Mouse (Mus musculus) right cerebral cortex, postnatal 4 days (tissue): ENCODE results near the gene Plagl1.
"Not testable (repeated sequence)": the region's sequence is repeated elsewhere in the genome, so short reads cannot be mapped to it uniquely, and the experiment has no call there.

Source experiments
- DNase-seq: peaks from one replicate; pipeline ENCODE4 v3.0.0-alpha.2; 2022

The Plagl1 gene

GRCm38 (mm10) chr10:13060021-13060668 is at the start of gene Plagl1:
Gene Plagl1 (plus strand): TSS chr10:13060504.
- DNase-seq: no peak

DNA sequence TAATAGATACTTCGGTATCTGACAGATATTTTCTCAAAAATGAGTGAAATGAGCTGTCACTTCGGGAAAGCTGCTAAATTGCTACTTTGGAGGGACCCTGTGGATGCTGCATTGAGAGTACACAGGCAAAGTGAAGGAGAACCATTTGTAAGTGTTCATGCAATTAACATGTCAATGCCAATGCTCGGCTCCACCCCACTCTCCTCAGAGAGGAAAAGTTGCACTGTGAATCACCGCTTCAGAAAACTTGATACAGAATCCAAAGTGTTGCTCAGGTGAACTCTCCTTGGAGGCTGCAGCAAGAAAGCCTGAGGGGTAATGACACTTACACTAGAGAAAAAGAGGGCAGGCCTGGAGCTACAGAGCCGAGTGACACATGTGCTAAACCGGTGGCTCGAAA is 46.3 kb upstream of the Plagl1 start:
- DNase-seq: no peak

DNA sequence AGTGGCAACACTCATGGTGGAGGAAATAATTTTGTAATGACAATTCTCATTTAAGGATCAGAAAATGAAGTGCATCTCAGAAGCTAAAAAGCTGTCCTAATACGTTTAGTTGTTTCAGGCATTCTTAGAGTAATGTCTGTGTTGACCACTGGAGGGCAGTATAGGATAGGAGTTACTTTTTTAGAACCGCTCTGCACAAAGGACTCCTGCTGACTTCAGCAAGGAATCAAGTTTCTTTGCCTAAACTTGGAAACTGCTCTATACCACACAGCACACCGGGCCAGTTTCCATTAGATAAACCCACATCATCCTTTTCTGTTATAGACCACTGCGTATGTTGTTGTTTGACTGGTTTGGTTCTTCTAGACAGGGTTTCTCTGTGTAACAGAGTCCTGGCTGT is 43.7 kb upstream of the Plagl1 start:
- DNase-seq: peak; percentile 34

DNA sequence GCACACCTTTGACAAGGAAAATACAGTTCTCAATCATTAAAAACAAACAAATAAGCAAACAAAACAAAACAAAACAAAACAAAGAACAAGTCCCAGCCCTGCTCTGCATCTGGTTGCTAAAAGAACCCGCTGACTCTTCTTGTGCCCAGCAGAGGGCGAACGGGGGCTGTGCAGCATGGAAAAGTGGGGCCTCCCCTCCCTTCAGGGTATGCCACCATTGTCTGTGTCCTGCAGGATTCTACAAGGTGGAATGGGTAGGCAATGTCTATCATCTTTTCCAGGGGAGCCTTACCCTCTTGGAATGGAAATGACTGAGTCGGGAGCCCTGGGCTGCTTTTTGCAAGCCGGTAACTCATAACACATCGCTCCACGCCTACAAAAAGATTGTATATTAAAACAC is 41.8 kb upstream of the Plagl1 start:
- DNase-seq: peak; percentile 46

GRCm38 (mm10) chr10:13019026-13019425 is 41.3 kb upstream of the Plagl1 start:
- DNase-seq: no peak

DNA sequence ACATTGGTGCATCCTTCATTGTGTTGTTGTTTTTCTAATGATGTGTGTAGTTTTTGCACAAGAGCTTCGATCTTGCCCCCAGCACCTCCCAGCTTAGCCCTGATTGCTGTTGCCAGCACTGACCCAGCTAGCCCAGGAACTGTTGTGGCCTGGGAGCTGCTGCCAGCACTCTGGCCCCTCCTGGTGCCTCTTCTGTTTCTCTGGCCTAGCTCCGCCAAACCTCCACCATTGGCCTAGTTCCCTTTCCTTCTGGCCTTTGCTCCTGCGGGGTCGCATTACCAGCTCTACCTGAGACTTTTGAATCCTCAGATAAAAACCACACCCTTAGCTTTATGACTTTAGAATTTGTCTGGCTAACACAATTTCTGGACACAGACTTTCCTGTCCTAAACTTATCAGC is 38.2 kb upstream of the Plagl1 start:
- no peak for DNase-seq

DNA sequence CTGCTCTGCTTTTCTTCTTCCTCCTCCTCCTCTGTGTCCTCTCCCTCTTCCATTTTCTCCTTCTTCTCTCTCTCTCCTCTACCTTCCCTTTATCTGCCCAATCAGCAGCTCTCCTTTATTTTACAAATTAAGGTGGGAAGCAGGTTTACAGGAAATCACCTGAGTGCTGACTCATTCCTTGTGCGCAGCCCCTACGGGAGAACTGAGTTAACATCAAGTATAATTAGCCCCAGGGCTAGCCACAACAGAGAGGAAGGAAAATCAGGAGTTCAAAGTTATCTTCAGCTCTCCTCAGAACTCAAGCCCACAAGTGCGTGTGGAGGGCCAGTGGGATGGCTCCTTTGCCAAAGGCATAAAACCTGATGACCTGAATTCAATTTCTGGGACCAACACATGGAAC is 36.3 kb upstream of the Plagl1 start:
- DNase-seq: not testable (repeated sequence)

- DNase-seq: no peak
Observed at GRCm38 (mm10) chr10:13027702-13028101, 32.6 kb upstream of the Plagl1 start.

DNA sequence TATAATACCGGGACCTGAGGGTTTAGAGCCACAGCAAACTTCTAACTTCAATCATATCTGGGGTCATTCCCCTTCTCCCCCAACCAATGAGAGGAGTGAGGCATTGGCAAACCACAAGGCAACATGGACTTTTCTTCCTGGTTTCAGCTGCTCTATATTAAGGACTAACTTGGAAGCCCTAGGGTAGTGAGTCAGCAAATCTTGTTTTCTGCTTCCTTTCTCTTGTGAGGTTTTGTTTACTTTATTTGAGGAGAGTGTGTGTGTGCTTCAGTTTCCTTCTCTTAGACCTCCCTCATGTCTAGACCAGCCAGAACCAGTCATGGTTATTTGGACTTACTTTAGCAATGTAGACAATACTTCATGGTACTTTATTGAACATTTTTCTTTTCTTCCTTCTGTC is 32.1 kb upstream of the Plagl1 start:
- DNase-seq: no peak

GRCm38 (mm10) chr10:13029416-13029815 is 30.9 kb upstream of the Plagl1 start:
- DNase-seq: no peak

- no peak for DNase-seq
Observed at GRCm38 (mm10) chr10:13035270-13035669, 25.0 kb upstream of the Plagl1 start.

GRCm38 (mm10) chr10:13039637-13040174 is 20.6 kb upstream of the Plagl1 start:
- no peak for DNase-seq

- peak; percentile 37 for DNase-seq
Observed at GRCm38 (mm10) chr10:13044659-13045058, 15.6 kb upstream of the Plagl1 start.

- DNase-seq: no peak
Observed at GRCm38 (mm10) chr10:13047816-13048215, 12.5 kb upstream of the Plagl1 start.

DNA sequence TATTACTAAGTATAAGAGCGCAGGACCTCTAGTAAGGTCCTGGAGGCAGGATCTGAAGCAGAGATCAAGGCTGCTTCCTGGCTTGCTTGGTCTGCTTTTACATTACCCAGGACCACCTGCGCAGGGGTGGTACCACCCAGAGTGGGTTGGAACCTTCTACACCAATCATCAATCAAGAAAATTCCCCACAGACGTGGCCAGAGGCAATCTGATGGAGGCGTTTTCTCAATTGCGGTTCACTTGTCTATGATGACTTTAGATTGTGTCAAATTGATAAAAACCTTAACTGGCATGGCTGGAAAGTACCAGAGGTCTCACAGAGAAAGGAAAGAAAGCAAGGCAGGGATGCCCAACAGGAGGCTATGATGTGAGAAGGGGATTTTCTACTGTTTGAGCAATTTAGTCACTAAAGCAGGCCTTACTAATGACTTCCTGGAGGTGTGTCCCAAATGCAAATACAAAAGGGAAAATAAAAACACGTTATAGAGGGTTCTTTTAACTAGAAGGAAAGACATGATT is 3.4 kb upstream of the Plagl1 start:
- no peak for DNase-seq

DNA sequence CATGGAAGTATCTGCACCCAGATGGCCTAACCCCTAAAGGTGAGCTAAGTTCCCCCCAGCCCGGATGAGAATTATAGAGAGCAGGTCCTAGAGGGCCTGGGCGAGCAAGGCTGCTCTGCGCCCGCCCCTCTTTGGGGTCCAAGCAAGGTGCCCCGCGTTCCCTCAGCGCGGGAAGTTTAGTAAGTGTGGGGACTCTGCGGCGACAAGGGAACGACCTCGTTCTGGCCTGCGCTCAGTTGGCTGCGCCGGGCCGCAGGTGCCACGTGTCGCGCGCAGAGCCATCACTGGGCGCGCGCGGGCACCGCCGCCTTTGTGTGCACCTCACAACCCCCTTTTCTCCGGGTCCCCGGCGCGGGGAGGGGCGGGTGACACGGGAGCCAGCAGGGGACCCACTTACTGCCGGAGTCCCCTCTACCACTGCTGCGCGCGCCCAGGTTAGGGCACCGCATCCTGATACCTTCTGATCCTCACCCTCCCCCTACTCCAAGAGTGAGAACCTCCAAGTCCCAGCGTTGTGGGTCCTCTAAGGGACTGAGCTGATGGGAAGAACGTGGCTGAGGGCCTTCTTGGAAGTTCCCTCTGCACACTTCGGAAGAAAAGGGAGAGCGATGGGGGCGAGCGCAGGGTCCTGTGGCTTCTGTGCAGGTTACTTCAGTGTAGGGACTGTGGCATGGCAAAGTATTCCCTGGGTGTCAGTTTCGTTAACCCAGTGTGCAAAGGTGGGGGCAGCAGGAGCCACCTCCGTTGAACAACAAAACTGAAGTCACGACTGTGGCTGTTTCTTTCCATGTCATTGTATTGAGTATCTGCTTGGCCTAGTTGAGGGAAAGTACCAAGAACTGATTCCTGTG is 742 bp downstream of the Plagl1 start:
- DNase-seq: peak; percentile 29

GRCm38 (mm10) chr10:13062373-13062772 is 2.1 kb downstream of the Plagl1 start:
- DNase-seq: no peak

DNA sequence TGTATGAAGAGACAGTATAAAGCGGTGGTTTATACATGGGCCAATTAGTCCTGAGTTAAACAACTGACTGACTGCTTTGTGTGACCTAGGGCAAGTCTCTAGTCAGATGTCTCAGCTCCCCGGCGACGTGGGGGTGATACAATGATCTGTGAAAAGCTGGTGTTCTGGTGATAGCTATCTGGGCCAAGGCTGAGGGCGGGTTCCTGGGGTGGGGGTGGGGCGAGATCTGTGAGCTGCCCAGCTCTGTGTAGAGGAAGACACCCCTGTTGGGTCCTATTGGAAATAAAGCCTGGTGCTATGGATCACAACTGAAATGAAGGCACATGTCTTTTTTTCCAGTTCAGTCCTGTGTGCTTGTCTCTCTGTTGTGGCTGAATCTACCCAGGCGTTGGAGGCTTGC is 3.2 kb downstream of the Plagl1 start:
- no peak for DNase-seq

GRCm38 (mm10) chr10:13065129-13065752 is 4.9 kb downstream of the Plagl1 start:
- DNase-seq: no peak

GRCm38 (mm10) chr10:13071031-13071430 is 10.7 kb downstream of the Plagl1 start:
- DNase-seq: no peak

DNA sequence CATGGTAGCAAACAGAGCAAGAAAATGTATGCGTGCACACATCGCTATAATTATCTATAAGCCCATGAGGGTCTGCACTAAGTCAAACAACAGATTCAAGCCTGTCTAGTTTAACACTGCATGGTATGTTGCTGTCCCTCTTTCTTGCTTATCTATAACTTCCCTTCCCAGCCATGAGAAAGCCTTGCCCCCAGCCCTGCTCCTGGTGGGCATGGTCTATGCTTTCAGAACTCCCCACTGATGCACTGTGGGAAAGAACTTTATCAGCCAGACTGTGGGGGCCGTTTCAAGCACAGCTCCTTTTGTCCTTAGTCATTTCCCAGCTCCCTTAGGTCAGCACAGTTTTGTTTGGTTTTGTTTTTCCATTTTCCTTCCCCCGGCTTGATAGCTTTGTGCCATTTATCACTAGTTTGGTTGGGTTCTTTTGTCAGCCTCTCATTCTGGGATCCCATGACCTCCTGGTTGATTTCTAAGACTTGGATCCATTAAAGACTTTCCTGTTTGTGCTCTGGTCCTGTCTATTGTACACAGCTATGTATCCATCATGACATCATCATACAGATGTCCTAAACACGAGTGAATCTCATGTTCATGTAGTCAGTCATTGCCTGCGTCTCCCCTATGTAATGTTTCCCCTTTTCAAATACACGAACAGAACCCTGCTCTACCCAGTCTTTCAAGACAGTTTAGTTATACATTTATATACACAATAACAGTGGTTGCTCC is 16.7 kb downstream of the Plagl1 start:
- DNase-seq: no peak

DNA sequence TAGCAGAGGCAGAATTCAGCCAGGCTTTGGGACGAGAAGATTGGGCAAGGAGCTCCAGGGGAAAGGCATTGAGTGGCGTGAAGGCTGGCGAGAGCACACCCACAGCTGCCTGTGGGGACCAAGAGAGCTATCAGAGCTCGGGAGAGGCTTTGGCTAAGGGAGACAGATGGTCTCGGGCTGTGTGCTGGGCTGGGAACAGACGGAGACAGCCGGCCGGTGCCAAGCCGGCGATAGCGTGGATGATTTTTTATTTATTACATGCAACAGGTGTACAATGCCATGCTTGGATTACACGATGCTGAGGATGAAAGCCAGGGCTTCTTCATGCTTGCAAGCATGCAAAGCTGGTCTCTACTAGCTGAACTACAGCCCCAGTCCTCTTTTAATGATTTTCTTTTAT is 22.2 kb downstream of the Plagl1 start:
- no peak for DNase-seq
